Mouse (Mus musculus) thymus, postnatal 0 days (tissue): ENCODE results near the gene Ubtf. TPM values are rescaled to one million over a fixed set of nuclear protein-coding genes. Genes with fewer than 3 reads are reported as not detected.
"Not testable (repeated sequence)": the region's sequence is repeated elsewhere in the genome, so short reads cannot be mapped to it uniquely, and the experiment has no call there.

Experiments used
- DNase-seq: peaks from one replicate; pipeline ENCODE4 v3.0.0-alpha.2; 2015; ENCODE audit warnings: low spot score
- polyA plus RNA-seq: library from polyadenylated mRNA; unstranded; fragments of >200 nt; fragmentation: Nextera tagmentation; extraction: Ambion mirVana; gene quantifications from 2 replicates; pipeline ENCODE4 v1.2.1, GENCODE M21; 2015

The Ubtf gene
- polyA plus RNA-seq, 1 experiment from 2014 or later = 96.8 TPM

DNA sequence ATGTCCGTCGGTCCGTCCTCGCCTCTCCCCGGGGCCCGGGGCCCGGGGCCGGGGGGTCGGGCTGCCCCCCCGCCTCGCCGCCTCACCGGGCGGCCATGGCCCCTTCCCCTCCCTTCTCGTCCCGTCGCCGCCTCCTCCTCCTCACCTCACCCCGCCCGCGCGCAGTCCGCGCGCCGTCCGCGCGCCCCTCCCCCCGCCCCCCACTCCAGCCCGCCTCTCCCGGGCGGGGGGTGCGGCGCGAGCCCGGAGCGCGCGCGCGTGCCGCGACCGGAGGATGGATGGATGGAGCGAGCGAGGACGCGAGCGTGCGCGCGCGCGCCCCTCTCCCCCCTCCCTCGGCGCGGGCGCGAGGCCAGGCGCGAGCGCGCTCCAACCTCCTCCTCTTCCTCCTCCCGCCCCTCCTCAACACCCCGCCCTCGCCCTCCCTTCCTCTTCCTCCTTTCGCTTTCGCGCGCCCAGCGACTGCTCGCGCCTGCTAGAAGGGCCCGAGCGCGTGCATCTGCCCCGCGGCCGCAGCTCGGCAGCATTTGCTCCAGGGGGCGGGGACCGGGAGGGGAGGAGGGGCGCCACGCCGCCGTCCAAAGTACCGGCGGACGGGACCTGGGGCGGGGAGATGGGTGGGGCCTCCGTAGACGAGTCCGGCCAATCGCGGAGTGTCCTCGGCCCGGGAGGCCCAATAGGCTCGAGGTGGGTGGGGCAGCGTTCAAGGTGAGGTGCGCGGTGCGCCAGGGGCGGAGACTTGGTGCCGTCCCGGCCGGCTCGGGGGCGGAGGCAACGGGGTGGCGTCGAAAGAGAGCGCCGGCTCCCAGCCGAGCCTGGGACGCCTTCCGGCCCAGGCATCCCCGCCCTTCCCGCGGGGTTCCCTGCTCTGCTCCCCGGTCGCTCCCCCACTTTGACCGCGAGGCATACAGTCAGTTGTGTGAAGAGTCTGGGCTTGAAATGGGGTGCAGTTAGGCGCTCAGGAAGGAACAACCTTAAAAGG lies 22.8 kb downstream of the Ubtf start, which contains the start of gene Atxn7l3:
Gene Atxn7l3 (minus strand): TSS at position 141 of the 982 bp plus-strand sequence.
- peak; percentile 99 for DNase-seq

- peak; percentile 71 for DNase-seq
Measured at GRCm38 (mm10) chr11:102295598-102296471, 23.7 kb downstream of the Ubtf start.

- DNase-seq = peak; percentile 84
Measured at GRCm38 (mm10) chr11:102294887-102295597, 24.5 kb downstream of the Ubtf start.

DNA sequence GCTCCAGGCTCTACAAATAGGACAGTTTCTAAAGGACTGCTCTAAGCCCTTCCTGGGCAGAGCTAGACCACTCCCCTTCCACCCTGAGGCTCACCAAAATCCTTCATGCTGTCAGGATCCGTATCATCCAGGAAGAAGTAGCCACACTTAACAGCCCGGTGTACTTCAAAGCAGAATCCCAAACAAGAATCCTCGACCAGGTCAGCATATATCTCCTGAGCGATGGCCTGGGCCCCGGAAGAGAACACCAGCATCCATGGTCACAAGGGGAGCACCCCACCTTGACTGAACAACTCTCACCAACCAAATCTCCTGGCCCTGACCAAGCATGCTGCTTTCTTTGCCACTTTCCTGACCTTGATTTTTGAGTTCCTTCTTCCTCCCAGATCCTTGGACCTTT lies 25.1 kb downstream of the Ubtf start:
- DNase-seq = no peak

GRCm38 (mm10) chr11:102293971-102294370 lies 25.6 kb downstream of the Ubtf start:
- DNase-seq = no peak

GRCm38 (mm10) chr11:102291051-102291535 lies 28.4 kb downstream of the Ubtf start:
- DNase-seq = no peak

DNA sequence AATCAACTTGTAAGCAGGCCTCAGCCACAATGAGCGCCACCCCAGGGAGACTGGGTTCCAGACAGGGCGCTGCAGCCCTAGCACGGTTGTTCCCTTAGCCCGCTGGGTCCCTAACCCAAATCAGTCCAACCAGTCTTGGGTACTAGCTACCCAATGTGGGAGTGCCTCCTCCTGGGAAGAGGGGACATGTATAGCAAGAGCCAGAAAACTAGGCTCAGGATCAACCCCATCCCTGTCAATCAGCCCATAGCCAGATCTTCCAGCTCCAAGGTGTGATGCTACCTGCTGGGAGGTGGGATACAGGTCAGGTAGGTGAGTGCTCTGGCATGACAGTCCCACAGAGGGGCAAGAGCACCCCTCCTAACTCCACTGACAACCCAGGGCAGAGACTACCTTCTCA lies 29.4 kb downstream of the Ubtf start:
- no peak for DNase-seq

- DNase-seq = no peak
Measured at GRCm38 (mm10) chr11:102289511-102290100, 29.9 kb downstream of the Ubtf start.

GRCm38 (mm10) chr11:102288913-102289312 lies 30.6 kb downstream of the Ubtf start:
- DNase-seq = no peak

GRCm38 (mm10) chr11:102288027-102288804 lies 31.3 kb downstream of the Ubtf start:
- no peak for DNase-seq

GRCm38 (mm10) chr11:102287485-102287884 lies 32.1 kb downstream of the Ubtf start:
- no peak for DNase-seq

DNA sequence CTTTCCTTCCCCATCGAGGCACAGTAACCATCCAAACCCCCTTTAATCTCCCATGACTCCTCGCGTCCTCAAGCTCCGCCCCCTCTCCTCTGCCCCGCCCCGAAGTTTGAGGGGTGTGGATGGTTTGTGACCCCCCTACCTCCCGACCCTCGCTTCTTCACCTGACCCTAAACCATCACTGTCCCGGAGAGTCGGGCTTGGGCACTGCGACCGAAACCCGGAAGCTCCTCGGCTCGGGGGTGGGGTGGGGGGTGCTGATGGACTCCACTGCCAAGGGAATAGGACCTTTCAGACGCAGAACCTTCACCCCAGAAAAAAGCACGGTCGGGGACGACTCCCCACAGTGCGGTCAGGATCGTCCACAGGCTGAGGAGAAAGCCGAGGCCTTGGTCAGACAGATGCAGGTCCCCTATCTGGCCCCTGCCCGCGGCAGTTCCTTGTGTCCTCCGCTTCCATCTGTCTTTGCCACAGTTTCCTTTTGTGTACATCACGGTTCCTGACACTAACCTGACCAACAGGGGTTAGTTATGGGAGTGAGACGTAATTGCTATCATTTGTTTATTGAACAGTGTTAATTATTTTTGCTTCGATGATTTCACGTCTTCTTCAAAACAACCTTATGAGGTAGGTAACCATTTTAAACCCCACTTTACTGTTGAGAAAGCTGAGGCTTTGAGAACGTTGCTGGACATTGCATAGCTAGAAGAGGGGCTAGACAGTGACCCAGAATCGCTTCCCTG lies 34.3 kb downstream of the Ubtf start:
- no peak for DNase-seq

GRCm38 (mm10) chr11:102284501-102285094 lies 34.9 kb downstream of the Ubtf start, which contains the start of gene Tmub2:
Gene Tmub2 (plus strand): TSS chr11:102284931.
- DNase-seq = peak; percentile 98

- no peak for DNase-seq
Measured at GRCm38 (mm10) chr11:102283922-102284321, 35.6 kb downstream of the Ubtf start.

- DNase-seq = not testable (repeated sequence)
Measured at GRCm38 (mm10) chr11:102280267-102280666, 39.3 kb downstream of the Ubtf start.

- no peak for DNase-seq
Measured at GRCm38 (mm10) chr11:102279595-102279994, 39.9 kb downstream of the Ubtf start.

GRCm38 (mm10) chr11:102277754-102278153 lies 41.8 kb downstream of the Ubtf start:
- no peak for DNase-seq

GRCm38 (mm10) chr11:102276411-102276915 lies 43.1 kb downstream of the Ubtf start:
- peak; percentile 21 for DNase-seq
